Comparison of ENCODE assay signal across 18 mouse cellular contexts in genomic region chr1:66196716-66197115, GRCm38 (mm10).
"Had no signal": no experiment of that assay in that cellular context is flagged by ENCODE, and none has a peak within 500 bp of the region (broad histone marks: within the 10 kb centered on the region; RNA-seq: fewer than 3 reads in every experiment).

No protein-coding gene starts in this region.

- H3K9ac ChIP-seq: kidney, embryonic 15.5 days; limb, embryonic 12.5 days; limb, embryonic 15.5 days; liver, embryonic 14.5 days; liver, postnatal 0 days; lung, embryonic 14.5 days; midbrain, embryonic 13.5 days; stomach, embryonic 15.5 days had no signal

- H3K36me3 ChIP-seq: kidney, embryonic 15.5 days; limb, embryonic 12.5 days; limb, embryonic 15.5 days; stomach, embryonic 15.5 days had no signal

- H3K4me1 ChIP-seq: kidney, embryonic 15.5 days; limb, embryonic 12.5 days; limb, embryonic 15.5 days; megakaryocyte, embryonic 14.5 days; midbrain, embryonic 10.5 days; stomach, embryonic 15.5 days had no signal

- H3K4me3 ChIP-seq: kidney, embryonic 15.5 days; limb, embryonic 12.5 days; limb, embryonic 15.5 days; megakaryocyte, embryonic 14.5 days; midbrain, embryonic 10.5 days; midbrain, embryonic 13.5 days; stomach, embryonic 15.5 days had no signal

- H3K4me2 ChIP-seq: kidney, embryonic 15.5 days; limb, embryonic 12.5 days; limb, embryonic 15.5 days; liver, embryonic 11.5 days; lung, embryonic 14.5 days; midbrain, embryonic 13.5 days; stomach, embryonic 15.5 days had no signal

- H3K27ac ChIP-seq: kidney, embryonic 15.5 days; limb, embryonic 12.5 days; limb, embryonic 15.5 days; liver, embryonic 14.5 days; midbrain, embryonic 10.5 days; midbrain, embryonic 13.5 days; stomach, embryonic 15.5 days had no signal

- DNase-seq: kidney, adult 2 months; kidney, postnatal 10 days; kidney, postnatal 36 days; liver, postnatal 0 days; lung, embryonic 14.5 days; lung, postnatal 36 days; right cerebral cortex, postnatal 25 days; spleen, adult 18-20 months; thymus, postnatal 25 days had no signal

- H3K27me3 ChIP-seq: kidney, embryonic 15.5 days; limb, embryonic 12.5 days; limb, embryonic 15.5 days; megakaryocyte, embryonic 14.5 days; midbrain, embryonic 13.5 days; stomach, embryonic 15.5 days had no signal

- H3K9me3 ChIP-seq: kidney, embryonic 15.5 days; limb, embryonic 12.5 days; limb, embryonic 15.5 days; midbrain, embryonic 10.5 days; midbrain, embryonic 13.5 days; stomach, embryonic 15.5 days had no signal
